Comparison of ENCODE assay signal across 8 mouse cellular contexts in genomic region chr12:52868000-52868624, GRCm38 (mm10).
DNase-seq lines count a peak whose midpoint lies in the region; ATAC-seq and TF ChIP-seq lines count a peak whose summit lies in the region.

No protein-coding gene starts in this region.

- H3K27me3 ChIP-seq in lung, embryonic 14.5 days (ENCODE audit: insufficient read depth, low read length), result no peaks in the 10 kb centered on the region
- H3K27me3 ChIP-seq in kidney, embryonic 16.5 days (ENCODE audit: insufficient read depth, low read length), result no peaks in the 10 kb centered on the region

- no peak for TF ChIP-seq CTCF in lung, embryonic 14.5 days (IDR thresholded peaks at IDR 0.05; ENCODE audit: low read depth)
- TF ChIP-seq CTCF in lung, adult 2 months (IDR thresholded peaks at IDR 0.05; ENCODE audit: insufficient read depth, low read length), result no peak

- peak; percentile 83 for DNase-seq in lung, embryonic 14.5 days
- no peak for DNase-seq in lung, adult 2 months
- DNase-seq in gastrocnemius, postnatal 25 days, result peak; percentile 80
- DNase-seq in skeletal muscle tissue, adult 2 months (ENCODE audit: low read depth, low spot score), result peak; percentile 95
- no peak for DNase-seq in left cerebral cortex, adult 11 months (ENCODE audit: low spot score)
- no peak for DNase-seq in urinary bladder, postnatal 10 days (ENCODE audit: low spot score)
- DNase-seq in thymus, postnatal 14 days, result no peak

- 16% methylated on average over 8 of the region's 8 CpGs for WGBS in lung, embryonic 14.5 days
- 25% methylated on average over 8 of the region's 8 CpGs for WGBS in lung, adult 2 months
- WGBS in kidney, embryonic 16.5 days, result 4% methylated on average over 8 of the region's 8 CpGs

- H3K27ac ChIP-seq in lung, embryonic 14.5 days (ENCODE audit: low read depth), result peak overlapping the region; percentile 79
- H3K27ac ChIP-seq in kidney, embryonic 16.5 days (ENCODE audit: low read length), result peak overlapping the region; percentile 75

- no peak overlapping the region for H3K4me3 ChIP-seq in lung, embryonic 14.5 days (ENCODE audit: low read depth, low read length)
- H3K4me3 ChIP-seq in lung, adult 2 months (replicated peaks; ENCODE audit: extremely low read depth, low read depth, low read length), result no peak overlapping the region
- H3K4me3 ChIP-seq in kidney, embryonic 16.5 days (ENCODE audit: low read length), result 0 out of 2 replicates have a peak overlapping the region, but pooled peaks have one; percentile 21

- H3K4me1 ChIP-seq in lung, embryonic 14.5 days (ENCODE audit: insufficient read depth), result no peaks in the 10 kb centered on the region
- H3K4me1 ChIP-seq in lung, adult 2 months (ENCODE audit: control insufficient read depth, insufficient read depth, low read length), result no peaks in the 10 kb centered on the region
- peaks cover 6% of the 10 kb centered on the region; the same call in 1 of the 2 replicates for H3K4me1 ChIP-seq in kidney, embryonic 16.5 days (ENCODE audit: insufficient read depth, low read length)

- H3K4me2 ChIP-seq in lung, embryonic 14.5 days, result peak overlapping the region; percentile 34; the same call in 1 of the 2 replicates
- H3K4me2 ChIP-seq in kidney, embryonic 16.5 days (replicated peaks; ENCODE audit: low read depth, low read length), result peak overlapping the region; percentile 40

- peaks cover 5% of the 10 kb centered on the region; the same call in 1 of the 2 replicates for H3K9me3 ChIP-seq in lung, embryonic 14.5 days (ENCODE audit: low read depth, low read length)
- H3K9me3 ChIP-seq in kidney, embryonic 16.5 days (ENCODE audit: low read length), result peaks cover 6% of the 10 kb centered on the region

- no peak for TF ChIP-seq POLR2A in lung, adult 2 months (IDR thresholded peaks at IDR 0.05; ENCODE audit: borderline replicate concordance, extremely low read depth, low read depth, low read length)

- no peaks in the 10 kb centered on the region for H3K36me3 ChIP-seq in lung, embryonic 14.5 days (ENCODE audit: insufficient read depth)
- H3K36me3 ChIP-seq in kidney, embryonic 16.5 days (ENCODE audit: insufficient read depth, low read length), result no peaks in the 10 kb centered on the region

- peak; percentile 94 for ATAC-seq in lung, embryonic 14.5 days (ENCODE audit: insufficient read depth)
- peak; percentile 92 for ATAC-seq in kidney, embryonic 16.5 days (ENCODE audit: low FRiP score, low TSS enrichment)

- H3K9ac ChIP-seq in lung, embryonic 14.5 days, result no peak overlapping the region
- H3K9ac ChIP-seq in kidney, embryonic 16.5 days (replicated peaks; ENCODE audit: low read length), result 0 out of 2 replicates have a peak overlapping the region, but pooled peaks have one; percentile 22

Comparison
In these comparisons a context has a peak if more than half of its experiments do, and no peak if none do; other contexts are left out.
1. DNase-seq: peak in lung, embryonic 14.5 days (single experiment), gastrocnemius, postnatal 25 days (single experiment) and skeletal muscle tissue, adult 2 months (single experiment); none in lung, adult 2 months (single experiment), left cerebral cortex, adult 11 months (single experiment), urinary bladder, postnatal 10 days (single experiment) and thymus, postnatal 14 days (single experiment).